Mouse (Mus musculus) intestine, postnatal 0 days (tissue): ENCODE results near the gene Parp16. TPM values are rescaled to one million over a fixed set of nuclear protein-coding genes. Genes with fewer than 3 reads are reported as not detected.

Experiments used
- ATAC-seq: fragments of 200-750 bp; cut with Nextera tagmentation; 2 replicates; pipeline ENCODE4 v1.8.0; 2017; ENCODE audit warnings: mild to moderate bottlenecking, moderate TSS enrichment, moderate library complexity
- H3K27ac ChIP-seq: fragments of 300-500 bp; sonication (generic); 2 replicates; pipeline ENCODE4 v1.5.1; 2014; ENCODE audit warnings: mild to moderate bottlenecking, low read depth, low read length, moderate library complexity
- H3K27me3 ChIP-seq: fragments of 300-500 bp; sonication (generic); replicated peaks from 2 replicates; pipeline ENCODE4 v1.6.1; 2014; ENCODE audit warnings: low read length, mixed read lengths; ENCODE audit not compliant: control insufficient read depth, insufficient read depth
- H3K36me3 ChIP-seq: fragments of 300-500 bp; sonication (generic); 2 replicates; pipeline ENCODE4 v1.6.1; 2014; ENCODE audit warnings: mild to moderate bottlenecking, moderate library complexity; ENCODE audit not compliant: control insufficient read depth, insufficient read depth
- H3K4me1 ChIP-seq: fragments of 300-500 bp; sonication (generic); replicated peaks from 2 replicates; pipeline ENCODE4 v1.6.1; 2014; ENCODE audit warnings: antibody characterized with exemption, low read length, mixed read lengths; ENCODE audit not compliant: control insufficient read depth, insufficient read depth
- H3K4me2 ChIP-seq: fragments of 300-500 bp; sonication (generic); replicated peaks from 2 replicates; pipeline ENCODE4 v1.6.1; 2014; ENCODE audit warnings: low read depth, mild to moderate bottlenecking, moderate library complexity
- H3K4me3 ChIP-seq: fragments of 300-500 bp; sonication (generic); 2 replicates; pipeline ENCODE4 v1.5.1; 2014; ENCODE audit warnings: low read depth, low read length
- H3K9ac ChIP-seq: fragments of 300-500 bp; sonication (generic); 2 replicates; pipeline ENCODE4 v1.6.1; 2014; ENCODE audit warnings: mild to moderate bottlenecking, low read depth, low read length
- H3K9me3 ChIP-seq: fragments of 300-500 bp; sonication (generic); 2 replicates; pipeline ENCODE4 v1.6.1; 2016; ENCODE audit warnings: mixed run types; ENCODE audit not compliant: control insufficient read depth
- CTCF ChIP-seq: sonication (generic); IDR thresholded peaks from 2 replicates; pipeline ENCODE4 v1.5.1; 2016; ENCODE audit warnings: low read depth, mild to moderate bottlenecking, control low read depth, antibody characterized with exemption, moderate library complexity
- WGBS: fragments of 180-500 bp; shearing (Covaris S2); extraction: QIAGEN DNeasy Blood & Tissue Kit; methylation state at CpG from one replicate; pipeline ENCODE4 v1.1.7; 2014; 5-methylcytosine and 5-hydroxymethylcytosine counted together
- polyA plus RNA-seq: library from polyadenylated mRNA; unstranded; fragments of >200 nt; fragmentation: Nextera tagmentation; extraction: Ambion mirVana; gene quantifications from 2 replicates; pipeline ENCODE4 v1.2.1, GENCODE M21; 2015

The Parp16 gene
- polyA plus RNA-seq, 1 experiment from 2014 or later = 9.9 TPM

DNA sequence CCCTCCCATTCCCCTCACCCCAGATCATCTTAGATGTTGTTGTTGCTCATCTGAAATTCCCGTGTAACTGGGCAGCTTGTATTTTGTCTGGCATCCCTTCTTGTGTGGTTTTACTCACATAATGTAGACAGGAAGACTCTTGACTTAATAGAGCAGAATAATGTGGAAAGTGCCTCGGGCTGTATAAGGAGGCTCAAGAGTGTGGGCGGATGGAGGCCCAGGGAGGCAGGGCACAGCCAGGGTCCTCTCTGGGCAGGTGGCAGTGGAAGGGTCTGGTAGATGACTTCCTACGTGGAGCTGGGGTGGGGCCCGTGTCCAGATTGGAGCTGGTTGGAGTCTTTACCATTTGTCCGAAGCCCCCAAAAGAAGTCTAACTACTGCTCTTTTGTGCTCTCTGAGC, 28.8 kb downstream of the Parp16 start:
- Histone ChIP-seq H3K9ac (no peak overlapping the region), H3K36me3 (peaks cover 17% of the 10 kb centered on the region; the same call in 1 of the 2 replicates), H3K4me2 (no peak overlapping the region), H3K9me3 (no peaks in the 10 kb centered on the region), H3K27me3 (no peaks in the 10 kb centered on the region), H3K4me1 (no peaks in the 10 kb centered on the region), H3K4me3 (no peak overlapping the region), H3K27ac (no peak overlapping the region)
- no peak for TF ChIP-seq CTCF
- no peak for ATAC-seq
- 80% methylated on average over 6 of the region's 6 CpGs for WGBS

DNA sequence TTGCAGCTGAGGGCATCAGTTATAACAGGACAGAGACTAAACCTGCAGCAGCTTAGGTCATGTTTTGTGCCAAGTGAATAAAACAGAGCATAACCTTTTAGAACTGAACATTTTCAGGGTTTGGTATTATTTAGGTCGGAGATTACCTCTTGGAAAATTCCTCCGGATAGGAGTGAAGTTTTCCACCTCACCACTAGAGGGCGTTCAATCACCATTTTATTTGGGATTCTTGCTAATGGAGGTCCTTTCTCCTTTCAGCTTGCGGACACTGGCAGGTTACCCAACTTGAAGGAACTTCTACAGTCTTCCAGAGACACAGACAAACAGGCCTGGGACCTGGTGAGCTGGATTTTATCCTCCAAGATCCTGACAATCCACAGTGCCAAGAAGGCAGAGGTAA, 30.6 kb downstream of the Parp16 start:
- Histone ChIP-seq H3K9me3 (no peaks in the 10 kb centered on the region), H3K9ac (no peak overlapping the region), H3K27ac (no peak overlapping the region), H3K4me3 (no peak overlapping the region), H3K4me1 (no peaks in the 10 kb centered on the region), H3K4me2 (no peak overlapping the region), H3K36me3 (peaks cover 25% of the 10 kb centered on the region), H3K27me3 (no peaks in the 10 kb centered on the region)
- WGBS = 43% methylated on average over 4 of the region's 4 CpGs
- peak; percentile 73 for TF ChIP-seq CTCF
- ATAC-seq = no peak

DNA sequence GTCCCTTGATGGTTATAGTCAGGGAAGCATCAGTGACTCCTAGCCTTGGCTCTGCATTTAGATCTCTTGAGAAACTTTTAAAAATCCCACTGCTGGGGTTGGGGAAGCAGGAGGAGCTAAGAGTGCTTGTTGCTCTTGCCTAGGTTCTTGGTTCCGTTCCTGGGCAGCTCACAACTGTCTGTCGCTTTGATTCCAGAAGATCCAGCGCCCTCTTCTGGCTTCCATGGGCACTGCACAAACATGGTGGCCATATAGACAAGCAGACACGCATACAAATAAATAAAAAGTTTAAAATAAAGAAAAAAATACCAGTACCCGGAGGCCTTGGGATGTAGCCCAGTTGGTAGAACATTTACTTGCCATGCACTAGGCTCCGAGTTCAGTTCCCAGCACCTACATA, 35.1 kb downstream of the Parp16 start:
- H3K4me1 ChIP-seq = no peaks in the 10 kb centered on the region
- no peak overlapping the region for H3K4me3 ChIP-seq
- ATAC-seq = no peak; the same call in 1 of the 2 replicates
- H3K4me2 ChIP-seq = no peak overlapping the region
- H3K9ac ChIP-seq = no peak overlapping the region
- H3K36me3 ChIP-seq = peaks cover 46% of the 10 kb centered on the region
- H3K27me3 ChIP-seq = no peaks in the 10 kb centered on the region
- WGBS = 76% methylated on average over 6 of the region's 6 CpGs
- peak; percentile 50 for TF ChIP-seq CTCF
- no peaks in the 10 kb centered on the region for H3K9me3 ChIP-seq
- H3K27ac ChIP-seq = no peak overlapping the region

DNA sequence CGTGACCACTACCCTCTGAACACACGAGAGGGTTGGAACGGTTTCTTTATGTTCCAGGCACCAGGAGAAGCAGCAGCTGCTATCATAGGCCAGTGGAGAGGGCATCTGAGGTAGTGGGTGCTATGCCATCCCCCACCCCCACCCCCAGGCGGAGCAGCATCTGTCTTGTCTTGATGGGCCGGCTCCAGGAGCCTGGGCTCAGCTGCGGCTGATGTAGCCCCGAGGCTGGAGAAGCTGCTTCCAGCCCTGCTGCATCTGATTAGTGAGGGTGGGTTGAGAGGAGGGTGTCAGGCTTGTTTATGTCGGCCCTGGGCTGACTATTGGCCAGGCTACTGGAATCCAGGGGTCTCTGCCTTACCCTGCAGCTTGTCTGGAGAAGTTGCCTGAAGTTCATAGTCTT, 36.1 kb downstream of the Parp16 start:
- Histone ChIP-seq H3K4me3 (no peak overlapping the region), H3K27me3 (no peaks in the 10 kb centered on the region), H3K4me2 (no peak overlapping the region), H3K36me3 (peaks cover 45% of the 10 kb centered on the region), H3K27ac (no peak overlapping the region), H3K9ac (no peak overlapping the region), H3K9me3 (no peaks in the 10 kb centered on the region), H3K4me1 (no peaks in the 10 kb centered on the region)
- WGBS = 76% methylated on average over 8 of the region's 8 CpGs
- TF ChIP-seq CTCF = no peak
- no peak for ATAC-seq

DNA sequence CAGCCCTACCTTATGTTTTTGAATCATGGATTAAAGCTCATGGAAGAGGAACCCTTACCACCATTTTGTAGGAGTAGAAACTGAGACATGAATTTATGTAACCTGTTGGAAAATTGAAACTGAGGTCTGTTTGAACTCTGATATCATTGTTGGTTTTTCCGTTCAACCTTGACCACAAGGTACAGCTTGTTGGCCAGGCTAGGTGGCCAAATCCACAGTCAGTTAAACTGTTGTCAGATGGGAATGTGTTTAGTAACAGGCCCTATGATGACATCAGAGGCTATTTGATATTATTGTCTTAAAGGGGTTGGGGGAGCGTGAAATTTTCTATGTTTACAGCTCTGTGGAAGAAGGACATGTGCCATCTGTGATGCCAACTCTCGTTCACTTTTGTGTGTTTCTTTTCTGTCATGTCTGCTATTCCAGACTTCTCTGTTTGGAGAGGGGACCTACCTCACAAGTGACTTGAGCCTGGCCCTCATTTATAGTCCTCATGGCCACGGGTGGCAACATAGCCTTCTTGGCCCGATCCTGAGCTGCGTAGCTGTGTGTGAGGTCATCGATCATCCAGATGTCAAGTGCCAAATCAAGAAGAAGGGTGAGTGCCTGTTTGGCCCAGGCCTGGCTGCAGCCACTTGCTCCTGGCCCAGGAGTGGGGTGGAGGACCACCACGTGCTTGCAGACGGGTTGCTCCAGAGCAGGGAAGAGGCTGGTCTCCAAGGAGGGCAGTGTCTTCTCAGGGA, 38.3 kb downstream of the Parp16 start:
- H3K9me3 ChIP-seq = no peaks in the 10 kb centered on the region
- no peak overlapping the region for H3K4me3 ChIP-seq
- H3K4me1 ChIP-seq = no peaks in the 10 kb centered on the region
- H3K27ac ChIP-seq = no peak overlapping the region
- H3K36me3 ChIP-seq = peaks cover 52% of the 10 kb centered on the region
- ATAC-seq = no peak
- TF ChIP-seq CTCF = no peak
- H3K27me3 ChIP-seq = no peaks in the 10 kb centered on the region
- H3K9ac ChIP-seq = no peak overlapping the region
- H3K4me2 ChIP-seq = no peak overlapping the region
- 85% methylated on average over 9 of the region's 9 CpGs for WGBS

DNA sequence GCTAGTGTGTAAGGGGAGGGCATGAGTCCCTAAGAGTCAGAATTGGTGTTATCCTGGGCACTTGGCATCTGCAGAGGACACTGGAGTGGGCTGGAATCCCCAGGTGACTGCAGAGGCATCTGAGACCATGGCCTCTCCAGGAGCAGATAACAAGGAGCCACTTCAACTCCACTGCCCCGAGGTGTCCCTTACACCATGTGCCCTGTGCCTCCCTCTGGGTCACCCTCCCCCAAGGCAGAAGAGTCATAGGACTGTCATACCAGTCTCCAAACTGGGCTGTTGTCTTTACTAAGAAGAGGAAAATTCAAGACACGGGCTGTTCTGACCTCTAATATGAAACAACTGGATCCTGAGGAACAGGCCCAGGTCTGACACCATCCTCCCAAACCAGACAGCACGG, 39.6 kb downstream of the Parp16 start:
- no peak overlapping the region for H3K4me2 ChIP-seq
- ATAC-seq = no peak
- H3K4me3 ChIP-seq = no peak overlapping the region
- H3K27ac ChIP-seq = no peak overlapping the region
- no peaks in the 10 kb centered on the region for H3K9me3 ChIP-seq
- no peak for TF ChIP-seq CTCF
- 69% methylated on average over 3 of the region's 3 CpGs for WGBS
- no peaks in the 10 kb centered on the region for H3K4me1 ChIP-seq
- H3K36me3 ChIP-seq = peaks cover 56% of the 10 kb centered on the region
- no peak overlapping the region for H3K9ac ChIP-seq
- no peaks in the 10 kb centered on the region for H3K27me3 ChIP-seq

DNA sequence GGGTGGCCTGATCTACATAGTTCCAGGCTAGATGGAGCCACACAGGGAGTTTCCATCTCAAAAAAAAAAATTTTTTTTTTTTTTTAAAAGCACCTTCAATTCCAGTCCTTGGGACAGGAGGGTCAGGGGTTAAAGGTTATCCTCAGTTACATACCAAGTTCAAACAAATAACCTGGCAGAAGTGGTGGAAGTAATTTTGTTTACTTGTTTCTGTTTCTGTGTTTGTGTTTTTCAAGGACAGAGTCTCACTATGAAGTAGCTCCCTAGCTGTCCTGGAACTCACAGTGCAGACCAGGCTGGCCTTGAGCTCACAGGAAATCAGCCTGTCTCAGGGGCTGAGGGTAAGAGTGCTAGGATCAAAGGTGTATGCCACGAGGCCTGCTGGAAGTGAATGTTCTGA, 40.4 kb downstream of the Parp16 start:
- no peaks in the 10 kb centered on the region for H3K4me1 ChIP-seq
- TF ChIP-seq CTCF = no peak
- no peak overlapping the region for H3K27ac ChIP-seq
- ATAC-seq = no peak
- H3K27me3 ChIP-seq = no peaks in the 10 kb centered on the region
- peaks cover 50% of the 10 kb centered on the region for H3K36me3 ChIP-seq
- H3K9ac ChIP-seq = no peak overlapping the region
- H3K4me2 ChIP-seq = no peak overlapping the region
- no peaks in the 10 kb centered on the region for H3K9me3 ChIP-seq
- 37% methylated on average over 1 of the region's 1 CpGs for WGBS
- no peak overlapping the region for H3K4me3 ChIP-seq
